Mouse (Mus musculus) central nervous system, embryonic 14 days (tissue): ENCODE results near the gene Cenpa. TPM values are rescaled to one million over a fixed set of nuclear protein-coding genes. Genes with fewer than 3 reads are reported as not detected.

Experiments used
- polyA plus RNA-seq: library from polyadenylated mRNA; depleted of rRNA; stranded (reverse); fragments of >200 nt; gene quantifications from 2 replicates; pipeline ENCODE4 v1.2.3, GENCODE M21; 2012; rRNA removed

The Cenpa gene
- 96.4 and 115 TPM in 2 replicates for polyA plus RNA-seq

DNA sequence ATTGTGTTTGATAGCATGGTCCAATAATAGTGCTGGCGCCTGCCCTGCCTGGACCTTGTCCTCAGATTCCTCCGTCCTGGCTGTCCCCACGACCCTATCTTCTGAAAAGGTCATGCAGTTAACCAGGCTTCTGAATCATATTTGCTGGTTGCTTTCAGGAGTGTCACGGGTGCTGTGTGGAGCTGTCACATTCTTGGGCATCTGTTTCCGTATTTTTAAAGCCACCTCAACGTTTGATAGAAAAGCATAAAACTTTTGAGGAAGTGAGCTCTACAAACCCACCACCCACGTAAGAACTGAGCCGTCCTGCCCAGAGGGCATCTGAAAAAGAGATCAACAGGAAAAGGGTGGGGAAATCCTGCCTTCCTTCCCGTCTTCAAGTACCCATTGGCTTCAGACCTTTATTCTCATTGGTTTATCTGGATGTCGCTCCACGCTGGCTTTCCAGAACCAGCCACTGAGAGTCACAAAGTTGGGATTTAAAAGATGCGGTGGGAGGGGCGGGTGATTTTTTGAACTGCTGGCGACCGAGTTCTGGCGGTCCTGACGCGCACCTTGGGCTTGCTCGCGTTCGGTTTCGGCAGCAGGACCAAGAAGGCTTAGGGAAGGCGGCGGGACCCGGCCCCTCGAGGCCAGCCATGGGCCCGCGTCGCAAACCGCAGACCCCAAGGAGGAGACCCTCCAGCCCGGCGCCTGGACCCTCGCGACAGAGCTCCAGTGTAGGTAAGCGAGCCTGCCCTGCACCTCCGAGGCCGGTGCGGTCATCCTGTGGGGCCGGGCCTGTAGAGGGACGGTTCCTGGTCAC, at the start of gene Cenpa:
TSS of gene Cenpa (plus strand) at position 387 of the 805 bp plus-strand sequence.

GRCm38 (mm10) chr5:30647815-30648560, 18.6 kb upstream of the Cenpa start, which contains the start of gene Slc35f6:
Gene Slc35f6, plus strand, starts transcription at chr5:30647933.

DNA sequence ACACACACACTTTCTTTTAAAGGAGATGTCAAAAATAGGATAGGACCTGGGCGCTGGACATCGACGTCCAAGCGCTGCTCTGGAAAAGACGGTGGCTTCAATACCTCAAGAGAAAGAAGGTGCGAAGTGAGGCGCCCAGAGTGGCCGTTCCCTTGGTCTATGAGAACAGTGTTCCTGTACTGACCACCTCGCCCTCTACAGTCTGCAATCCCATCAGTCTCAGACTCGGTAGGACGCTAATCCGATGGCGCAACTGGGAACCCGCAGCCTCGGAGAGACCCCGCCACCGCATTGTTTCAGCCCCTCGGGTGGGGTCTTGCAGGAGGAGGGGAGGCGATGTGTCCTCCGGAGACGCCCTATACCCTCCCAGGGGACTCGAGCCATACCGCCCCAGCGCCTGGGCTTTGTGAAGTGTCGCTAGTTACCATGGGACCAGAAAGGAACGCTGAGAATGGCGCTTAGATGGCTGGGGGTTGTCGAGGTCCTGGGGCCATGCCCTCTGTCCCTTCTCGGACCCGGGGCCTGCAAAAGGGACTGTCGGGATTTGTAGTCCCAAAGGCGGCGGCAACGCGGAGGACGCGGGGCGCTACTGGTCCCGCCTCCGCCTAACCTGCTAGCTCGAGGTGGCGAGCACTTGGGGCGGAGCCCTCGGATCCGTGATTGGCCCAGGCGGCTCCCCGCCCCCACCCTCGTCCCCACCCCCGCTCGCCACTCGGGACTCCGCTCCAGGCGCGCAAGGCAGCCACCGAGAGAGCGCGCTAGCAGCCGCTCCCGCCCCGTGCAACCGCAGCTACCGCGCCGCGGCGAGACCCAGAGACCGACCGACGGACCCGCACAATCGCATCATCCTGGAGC, 44.8 kb downstream of the Cenpa start, which contains the start of gene Dpysl5:
TSS of gene Dpysl5 (plus strand) at position 418 of the 855 bp plus-strand sequence.

Other genes with a start within 250 kb of the Cenpa start
- 5.1 and 5.9 TPM in 2 replicates for gene Otof, start 204.8 kb upstream of the Cenpa start, polyA plus RNA-seq
- 0.51 and 0.55 TPM in 2 replicates for gene 1700001C02Rik, start 200.7 kb upstream of the Cenpa start, polyA plus RNA-seq
- gene Cib4, start 120.9 kb upstream of the Cenpa start, polyA plus RNA-seq = not detected in 2 replicates
- 4.0 and 5.8 TPM in 2 replicates for gene Kcnk3, start 78.6 kb upstream of the Cenpa start, polyA plus RNA-seq
- 32.4 and 34.2 TPM in 2 replicates for gene Slc35f6, start 18.8 kb upstream of the Cenpa start, polyA plus RNA-seq
- gene Dpysl5, start 44.8 kb downstream of the Cenpa start, polyA plus RNA-seq = 293 and 314 TPM in 2 replicates
- 152 and 160 TPM in 2 replicates for gene Mapre3, start 147.9 kb downstream of the Cenpa start, polyA plus RNA-seq
- gene Tmem214, start 201.2 kb downstream of the Cenpa start, polyA plus RNA-seq = 68.4 and 82.8 TPM in 2 replicates
- 62.6 and 66.7 TPM in 2 replicates for gene Agbl5, start 221.9 kb downstream of the Cenpa start, polyA plus RNA-seq
- 274 and 279 TPM in 2 replicates for gene Ost4, start 241.0 kb downstream of the Cenpa start, polyA plus RNA-seq
- 19.9 and 63.3 TPM in 2 replicates for gene Emilin1, start 246.6 kb downstream of the Cenpa start, polyA plus RNA-seq